Mouse (Mus musculus): Measurements from ENCODE around the gene Hat1.
A peak's percentile ranks its signal among the peaks of the same experiment; 100 is the strongest.

Gene Hat1

DNA sequence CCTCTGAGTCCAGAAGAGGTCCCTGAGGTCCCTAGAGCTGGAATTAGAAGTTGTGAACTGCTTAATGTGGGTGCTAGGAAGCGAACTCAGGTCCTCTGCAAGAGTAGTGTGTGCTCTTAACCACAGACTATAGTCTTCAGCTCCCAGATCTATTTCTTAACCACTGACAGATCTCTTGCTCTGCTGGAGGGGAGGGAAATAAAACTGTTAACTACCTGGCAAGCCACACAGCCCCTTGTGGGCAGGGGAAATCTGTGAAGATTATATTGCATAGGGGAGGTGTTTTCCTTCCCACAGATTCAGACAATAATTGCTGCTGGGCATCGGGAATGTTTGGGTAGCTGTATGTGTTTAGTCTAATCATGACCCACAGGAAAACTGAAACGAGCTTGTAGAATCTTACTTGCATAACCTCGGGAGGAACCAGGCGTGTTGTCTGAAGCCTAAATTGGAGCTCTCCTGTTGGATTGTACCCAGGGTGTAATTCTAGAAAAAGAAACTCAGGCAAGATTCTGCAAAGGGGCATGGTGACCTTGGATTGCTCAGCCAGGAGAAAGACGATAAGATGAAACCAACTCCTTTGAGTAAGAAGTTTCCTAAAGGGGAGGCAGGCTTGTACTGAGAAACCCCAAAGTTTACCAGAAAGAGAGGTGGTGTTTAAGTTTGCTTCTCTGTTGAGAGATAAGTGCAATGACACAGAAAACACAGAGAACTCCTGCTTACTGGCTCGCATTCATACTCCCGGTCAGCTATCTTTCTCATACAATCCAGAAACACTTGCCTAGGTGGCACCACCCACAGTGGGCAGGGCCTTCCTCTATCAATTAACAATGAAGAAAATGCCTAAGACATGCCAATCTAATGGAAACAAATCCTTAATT is 14.2 kb upstream of the Hat1 start:
- DNase-seq (ENCODE audit: inconsistent age in 2 of 2, low spot score in 1 of 2) = peak in 1 of 2 experiments; percentile 70

DNA sequence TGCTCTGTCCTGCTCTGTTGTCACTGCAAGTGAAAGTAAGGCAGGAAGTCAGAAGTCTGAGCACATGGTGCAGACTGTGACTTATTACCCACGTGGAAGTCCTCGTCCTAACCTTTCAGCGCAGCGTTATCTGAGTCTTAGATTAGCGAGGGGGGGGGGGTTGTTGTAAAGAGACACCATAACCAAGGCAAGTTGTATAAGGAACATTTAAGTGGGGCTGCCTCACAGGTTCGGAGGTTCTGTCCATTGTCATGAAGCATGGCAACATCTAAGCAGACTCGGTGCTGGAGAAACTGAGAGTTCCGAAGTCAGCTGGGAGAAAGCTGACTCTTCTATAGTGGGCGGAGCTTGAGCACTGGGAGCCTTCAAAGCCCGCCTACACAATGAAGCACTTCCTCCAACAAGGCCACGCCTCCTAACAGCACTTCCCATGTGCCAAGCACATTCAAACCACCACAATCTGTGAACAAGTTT is 12.3 kb upstream of the Hat1 start:
- DNase-seq (ENCODE audit: inconsistent age in 2 of 2, low spot score in 1 of 2) = no peak

DNA sequence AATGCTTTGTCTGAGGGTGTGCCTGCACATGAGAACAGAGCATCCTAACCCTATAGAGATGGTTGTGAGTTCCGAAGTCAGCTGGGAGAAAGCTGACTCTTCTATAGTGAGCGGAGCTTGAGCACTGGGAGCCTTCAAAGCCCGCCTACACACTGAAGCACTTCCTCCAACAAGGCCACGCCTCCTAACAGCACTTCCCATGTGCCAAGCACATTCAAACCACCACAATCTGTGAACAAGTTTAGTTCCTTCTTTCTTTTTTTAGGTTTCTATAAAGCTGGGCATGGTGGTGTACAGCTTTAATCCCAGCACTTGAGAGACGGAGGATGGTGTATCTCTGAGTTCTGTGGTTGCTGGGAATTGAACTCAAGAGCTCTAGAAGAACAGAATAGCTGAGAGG is 11.3 kb upstream of the Hat1 start:
- no peak for DNase-seq (ENCODE audit: inconsistent age in 2 of 2, low spot score in 1 of 2)

DNA sequence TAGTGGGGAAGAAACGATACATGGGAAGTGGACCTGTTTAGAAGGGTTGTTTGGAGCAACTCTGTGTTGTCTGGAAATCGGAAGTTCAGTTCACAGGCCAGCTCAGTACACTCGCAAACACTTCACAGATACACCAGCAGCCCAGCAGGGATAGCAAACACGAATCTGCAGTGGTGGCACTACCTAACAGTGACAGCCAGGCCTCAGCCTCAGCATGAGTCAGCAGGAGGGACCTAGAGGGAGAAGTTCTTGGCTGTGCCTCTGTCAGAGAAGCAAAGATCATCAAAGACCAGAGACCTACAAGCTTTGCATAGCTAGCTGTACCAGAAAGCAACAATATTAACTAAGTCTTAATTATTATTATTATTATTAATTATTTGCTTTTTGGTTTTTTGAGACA is 6.8 kb upstream of the Hat1 start:
- no peak for DNase-seq (ENCODE audit: inconsistent age in 2 of 2, low spot score in 1 of 2)

DNA sequence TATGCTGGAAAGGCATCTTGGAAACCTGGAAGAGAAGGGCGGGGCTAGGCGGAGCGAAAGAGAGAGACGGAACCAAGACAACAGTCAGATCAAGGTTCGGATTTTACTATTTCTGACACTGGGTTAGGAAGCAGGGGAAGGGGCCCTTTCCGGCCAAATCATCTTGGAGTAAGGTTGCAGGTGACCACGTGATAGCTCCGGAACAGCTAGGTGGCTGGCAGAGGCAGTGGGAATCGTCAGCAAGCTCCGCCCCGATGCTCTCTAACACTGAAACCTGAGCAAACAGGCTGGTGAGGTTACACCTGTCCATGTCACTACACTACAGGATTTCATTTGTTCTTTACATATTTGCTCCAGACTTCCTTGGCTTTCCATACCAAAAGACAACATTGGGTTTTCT is 4.9 kb upstream of the Hat1 start:
- DNase-seq (ENCODE audit: inconsistent age in 2 of 2, low spot score in 1 of 2) = no peak

DNA sequence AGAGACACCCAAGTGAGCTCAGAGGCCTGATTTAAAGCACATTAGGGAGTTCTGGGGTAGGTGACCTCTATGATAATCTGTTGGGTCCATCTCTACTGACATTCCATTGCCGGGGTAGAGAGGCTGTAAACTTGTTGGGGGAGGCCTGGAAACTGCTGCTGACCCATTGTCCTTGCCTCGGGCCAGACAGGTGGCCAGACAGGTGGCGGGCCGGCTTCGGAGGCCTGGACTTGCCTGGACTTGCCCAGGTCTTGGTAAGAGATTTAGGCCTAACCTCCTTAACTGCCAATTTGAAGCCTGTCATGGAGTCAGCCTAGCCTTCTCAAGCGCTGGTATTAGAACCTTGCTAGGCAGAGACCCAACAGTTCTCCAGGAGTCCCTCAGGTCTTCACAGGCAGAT is 992 bp upstream of the Hat1 start:
- peak in 1 of 2 experiments; percentile 24 for DNase-seq (ENCODE audit: inconsistent age in 2 of 2, low spot score in 1 of 2)

DNA sequence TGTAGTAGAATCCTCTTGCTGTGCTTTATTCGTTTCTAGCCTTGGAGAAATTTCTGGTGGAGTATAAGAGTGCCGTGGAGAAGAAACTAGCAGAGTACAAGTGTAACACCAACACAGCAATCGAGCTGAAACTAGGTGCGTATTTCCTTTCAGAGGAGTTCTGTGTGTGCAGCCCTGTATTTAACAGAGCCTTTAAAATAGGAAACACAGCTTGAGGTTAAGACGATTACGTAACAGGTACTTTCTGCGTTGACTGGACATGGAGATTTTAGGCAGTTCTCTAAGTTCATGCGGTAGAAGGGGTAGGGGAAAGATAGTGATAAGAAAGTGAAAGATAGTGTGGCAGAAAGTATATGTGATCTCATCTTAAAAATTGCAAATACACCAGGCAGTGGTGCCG is 1.1 kb downstream of the Hat1 start:
- DNase-seq (ENCODE audit: inconsistent age in 2 of 2, low spot score in 1 of 2) = no peak

DNA sequence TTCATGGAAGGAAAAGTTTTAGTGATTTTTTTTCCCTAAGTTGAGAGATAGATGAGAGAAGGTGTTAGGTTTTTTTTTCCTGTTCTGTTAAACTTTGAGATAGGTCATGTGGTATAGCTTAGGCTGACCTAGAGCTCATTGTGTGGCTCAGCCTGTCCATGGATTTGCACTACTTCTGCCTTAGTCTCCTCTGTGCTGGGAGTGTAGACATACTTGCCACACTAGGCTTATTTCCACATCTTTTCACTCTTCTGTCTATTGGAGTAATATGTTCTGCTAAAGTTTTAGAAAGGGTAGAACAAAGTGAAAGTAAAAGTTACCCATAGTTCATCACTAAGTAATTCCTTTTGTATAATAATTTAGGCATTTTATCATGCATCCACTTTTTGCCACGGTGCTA is 16.9 kb downstream of the Hat1 start:
- no peak for DNase-seq (ENCODE audit: inconsistent age in 2 of 2, low spot score in 1 of 2)

DNA sequence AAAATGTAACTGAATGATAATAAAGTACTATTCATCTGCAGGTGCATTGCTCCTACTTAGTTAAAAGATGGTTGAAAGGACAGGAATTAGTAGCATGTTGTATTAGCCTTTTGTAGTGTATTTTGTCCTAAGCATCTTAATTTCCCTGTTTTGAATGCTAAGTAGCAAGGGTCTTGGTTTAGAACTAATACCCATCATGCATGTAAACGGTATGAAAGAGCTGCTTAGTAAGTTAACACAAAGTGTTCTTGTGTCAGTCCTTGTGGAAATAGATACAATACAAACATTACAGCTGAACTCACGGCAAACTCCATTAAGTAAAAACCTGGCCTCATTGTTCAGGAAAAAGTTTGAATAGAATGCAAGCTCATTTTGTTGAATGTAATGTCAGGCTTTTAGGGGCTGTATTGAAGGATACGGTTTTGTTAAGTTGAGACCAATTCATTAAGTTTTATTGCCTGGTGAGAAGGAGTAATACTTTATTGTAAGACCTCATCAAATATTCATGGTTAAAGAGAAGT is 30.1 kb downstream of the Hat1 start:
- no peak for DNase-seq (ENCODE audit: inconsistent age in 2 of 2, low spot score in 1 of 2)

DNA sequence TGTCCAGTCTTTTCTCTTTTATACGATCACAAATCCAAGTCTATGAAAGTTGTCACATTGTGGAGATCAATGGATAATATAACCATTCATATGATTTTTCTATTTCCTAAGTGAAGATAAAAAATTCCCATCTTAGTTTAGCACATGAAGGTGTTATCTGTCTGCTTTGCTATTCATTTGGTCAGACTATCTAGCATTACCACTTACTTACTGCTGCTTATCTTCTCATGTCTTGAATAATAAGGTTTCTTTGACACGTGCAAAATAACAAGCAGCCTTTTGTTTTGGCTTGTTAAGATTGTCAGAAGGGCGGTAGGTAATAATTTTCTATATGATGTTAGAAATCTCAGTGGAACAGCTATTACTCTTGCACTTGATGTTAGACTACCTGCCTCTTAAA is 30.6 kb downstream of the Hat1 start:
- DNase-seq (ENCODE audit: inconsistent age in 2 of 2, low spot score in 1 of 2) = no peak

DNA sequence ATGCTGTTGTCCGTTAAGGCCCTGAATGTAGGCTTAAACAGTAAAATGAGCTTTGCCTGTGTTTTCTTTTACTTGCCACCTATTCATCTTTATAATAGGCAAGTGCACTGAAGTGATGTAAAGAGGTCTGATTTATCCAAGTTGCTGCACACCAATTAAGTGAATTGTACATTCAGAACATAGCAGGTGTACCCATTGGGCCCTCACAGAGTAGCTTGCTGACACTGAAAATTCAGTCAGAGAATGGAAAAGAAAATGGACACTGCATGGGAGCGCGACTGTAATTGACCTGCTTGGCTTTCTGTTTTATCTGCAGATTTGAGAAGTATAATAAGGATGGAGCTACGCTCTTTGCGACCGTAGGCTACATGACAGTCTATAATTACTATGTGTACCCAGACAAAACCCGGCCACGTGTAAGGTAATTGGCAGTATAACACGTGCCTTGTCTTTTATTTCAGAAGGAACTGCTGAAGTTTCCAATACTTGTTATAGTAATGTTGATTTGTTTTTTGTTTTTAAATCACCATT is 32.2 kb downstream of the Hat1 start:
- no peak for DNase-seq (ENCODE audit: inconsistent age in 2 of 2, low spot score in 1 of 2)

DNA sequence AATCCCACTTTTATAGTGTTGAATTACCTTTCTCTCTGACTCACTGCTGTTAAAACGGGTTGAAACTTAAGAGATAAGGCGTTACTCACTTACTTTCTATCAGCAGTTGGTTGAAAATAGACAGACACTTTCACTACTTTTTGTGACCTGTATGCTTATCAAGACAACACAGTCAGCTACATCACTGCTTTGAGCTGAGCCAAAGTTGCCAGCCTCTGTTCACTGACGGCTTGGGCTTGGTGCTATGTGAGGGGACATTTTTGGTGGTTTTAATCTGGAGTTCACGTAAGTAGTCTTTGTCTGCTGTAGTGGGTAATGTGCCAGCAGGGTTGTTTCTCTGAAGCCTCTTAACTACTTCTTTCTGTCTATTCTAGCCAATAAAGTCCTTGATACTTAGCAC is 35.8 kb downstream of the Hat1 start:
- no peak for DNase-seq (ENCODE audit: inconsistent age in 2 of 2, low spot score in 1 of 2)

DNA sequence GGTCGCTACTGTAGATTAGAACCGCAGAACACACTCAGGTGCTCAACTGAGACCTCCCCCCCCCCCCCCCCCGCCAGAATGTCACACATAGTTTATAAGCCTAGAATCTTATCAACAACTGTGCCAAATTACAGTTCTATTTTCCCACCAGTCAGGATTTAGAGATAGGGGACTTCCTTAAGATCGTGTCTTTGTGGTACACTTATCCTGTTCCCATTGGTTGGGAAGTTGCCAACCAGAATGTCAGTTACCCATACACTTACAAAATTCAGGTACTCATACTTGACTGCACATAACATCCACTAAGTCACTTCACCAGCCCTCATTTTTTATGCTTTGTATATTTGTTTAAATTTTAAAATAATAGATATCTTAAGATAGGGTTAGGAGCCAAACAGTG is 46.7 kb downstream of the Hat1 start:
- DNase-seq (ENCODE audit: inconsistent age in 2 of 2, low spot score in 1 of 2) = no peak

DNA sequence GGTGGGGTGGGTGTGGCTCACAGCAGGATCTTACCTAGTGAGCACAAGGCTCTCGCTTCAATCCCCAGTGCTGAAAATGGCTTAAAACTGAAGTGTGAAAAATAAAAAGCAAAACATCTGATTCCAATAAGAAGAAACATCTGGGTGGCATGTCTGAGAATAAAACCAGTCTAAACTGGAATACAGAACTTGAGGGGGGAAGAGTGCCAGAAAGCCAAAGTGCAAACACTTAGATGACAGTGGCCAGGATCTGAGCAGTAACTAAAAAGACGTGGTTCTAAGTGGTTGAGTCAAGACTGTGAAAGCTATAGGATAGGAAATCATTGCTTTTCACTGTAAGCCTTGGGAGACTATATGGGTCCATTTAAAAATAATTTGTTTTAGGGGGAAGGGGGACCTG is 54.6 kb downstream of the Hat1 start:
- no peak for DNase-seq (ENCODE audit: inconsistent age in 2 of 2, low spot score in 1 of 2)

DNA sequence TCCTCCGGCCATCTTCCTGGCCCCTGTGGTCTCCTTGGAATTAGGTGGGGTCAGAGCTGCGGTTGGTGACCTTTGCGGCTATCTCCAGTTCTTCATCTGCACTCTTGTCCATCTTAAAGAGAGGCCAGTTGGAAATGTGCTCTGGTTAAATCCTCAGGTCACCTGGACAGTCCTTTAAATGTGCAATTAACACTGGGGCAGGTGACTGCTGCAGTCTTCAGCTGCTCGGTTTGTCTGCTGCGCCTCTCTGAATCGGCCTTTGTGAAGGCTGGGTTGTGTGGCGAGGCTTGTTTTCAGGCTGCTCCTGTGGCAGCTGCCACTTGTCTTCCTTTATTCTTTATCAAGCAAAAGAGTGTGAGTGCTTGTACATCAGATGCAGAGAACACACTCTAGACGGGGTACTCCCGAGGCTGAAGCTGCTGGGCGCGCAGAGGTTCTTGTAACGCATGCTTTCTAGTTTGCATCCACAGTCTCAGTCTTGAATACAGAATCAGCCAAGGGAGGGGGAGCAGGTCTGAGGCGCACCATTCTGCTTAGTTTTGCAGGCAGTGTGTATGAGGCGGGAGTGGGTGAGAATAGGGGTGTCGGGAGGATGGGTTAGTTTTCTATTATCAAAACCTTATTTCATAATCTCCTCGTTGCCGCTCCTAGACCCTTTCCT is 56.9 kb downstream of the Hat1 start:
- DNase-seq (ENCODE audit: inconsistent age in 2 of 2, low spot score in 1 of 2) = no peak

DNA sequence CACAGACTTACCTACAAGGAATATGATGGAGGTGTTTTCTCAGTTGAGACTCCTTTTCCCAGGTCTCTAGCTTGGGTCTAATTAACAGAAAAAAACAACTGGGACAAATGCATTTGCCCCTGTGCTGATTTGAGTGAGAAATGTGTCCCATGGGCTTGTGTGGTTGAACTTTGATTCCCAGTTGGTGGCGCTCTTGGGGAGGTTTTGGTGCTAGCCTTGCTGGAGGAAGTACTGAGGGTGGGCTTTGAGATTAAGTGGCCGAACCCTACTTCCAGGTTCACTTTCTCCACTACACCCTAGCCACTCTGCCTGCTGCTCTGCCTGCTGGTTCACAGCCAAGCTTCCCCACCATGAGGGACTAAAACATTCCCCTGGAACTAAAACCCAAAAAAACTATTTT is 60.8 kb downstream of the Hat1 start:
- DNase-seq (ENCODE audit: inconsistent age in 2 of 2, low spot score in 1 of 2) = no peak

DNA sequence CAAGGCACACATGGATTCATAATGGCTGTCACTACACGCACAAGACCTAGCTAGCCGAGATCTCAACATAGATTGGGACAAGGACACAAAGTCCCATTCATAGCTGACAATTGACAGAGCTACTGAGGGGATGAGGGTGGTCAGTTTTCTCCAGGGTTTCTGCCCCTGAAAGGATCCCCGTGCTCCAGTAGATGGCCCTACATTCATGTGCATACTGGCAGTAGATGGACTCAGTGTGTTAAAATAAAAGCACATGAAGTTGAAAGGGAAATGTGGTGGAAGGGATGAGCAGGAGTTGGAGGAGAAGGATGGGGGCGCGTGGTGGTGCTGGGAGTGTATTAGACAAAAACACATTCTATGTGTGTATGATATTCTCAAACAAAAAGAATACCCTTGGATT is 63.0 kb downstream of the Hat1 start:
- DNase-seq (ENCODE audit: inconsistent age in 2 of 2, low spot score in 1 of 2) = no peak

DNA sequence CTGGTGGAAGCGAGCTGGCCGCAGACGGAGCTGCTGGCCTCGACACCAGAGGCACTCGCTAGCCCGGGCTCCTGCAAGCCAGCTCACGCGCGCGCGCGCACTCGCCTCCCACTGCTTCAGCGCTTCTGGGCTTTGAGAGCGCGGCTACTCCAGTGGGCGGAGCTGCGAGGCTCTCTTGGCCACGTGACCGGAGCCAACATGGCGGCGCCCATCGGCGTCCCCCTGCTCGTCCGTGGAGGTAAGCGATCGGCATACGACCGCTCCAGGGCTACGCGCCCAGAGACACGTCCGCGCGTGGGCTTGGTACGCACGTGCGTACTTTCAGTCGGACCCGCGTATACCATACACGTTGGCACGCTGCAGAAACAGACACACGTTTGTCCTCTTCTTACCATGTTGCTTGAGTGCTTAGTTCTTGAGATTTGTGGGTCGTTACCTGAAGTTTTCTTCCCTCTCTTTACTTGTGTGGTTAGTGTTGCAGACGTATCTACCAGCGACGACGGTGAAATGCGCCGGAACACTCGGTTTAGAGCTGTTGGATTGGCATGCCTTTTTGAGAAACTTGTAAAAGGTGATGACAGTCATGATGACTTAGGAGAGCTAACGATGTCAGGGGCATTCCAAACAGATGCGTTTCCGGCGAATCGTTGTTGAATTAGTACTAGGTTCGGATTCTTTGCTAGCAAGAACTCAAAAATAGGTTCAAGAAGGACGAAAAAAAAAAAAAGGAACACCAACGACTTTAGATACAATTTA is 64.6 kb downstream of the Hat1 start, which contains the start of gene Metap1d:
Gene Metap1d (plus strand): TSS at position 116 of the 756 bp plus-strand sequence.
- peak; percentile 94 to 97 for DNase-seq (ENCODE audit: inconsistent age in 2 of 2, low spot score in 1 of 2)

DNA sequence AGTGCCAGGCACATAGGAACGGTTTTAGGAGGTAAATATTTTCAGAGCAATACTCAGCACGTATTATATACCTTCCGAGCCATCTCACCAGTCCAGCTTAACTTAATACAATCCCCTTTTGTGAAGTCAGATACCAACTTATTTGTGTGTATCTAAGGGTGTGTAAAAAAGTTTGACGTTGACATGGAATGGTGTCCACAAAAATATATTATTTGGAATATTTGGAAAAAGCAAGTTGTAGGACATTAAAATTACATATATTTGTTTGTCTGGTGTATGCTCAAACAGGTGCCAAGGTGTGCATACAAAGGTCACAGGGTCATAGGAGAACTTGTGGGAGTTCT is 65.1 kb downstream of the Hat1 start:
- no peak for DNase-seq (ENCODE audit: inconsistent age in 2 of 2, low spot score in 1 of 2)

DNA sequence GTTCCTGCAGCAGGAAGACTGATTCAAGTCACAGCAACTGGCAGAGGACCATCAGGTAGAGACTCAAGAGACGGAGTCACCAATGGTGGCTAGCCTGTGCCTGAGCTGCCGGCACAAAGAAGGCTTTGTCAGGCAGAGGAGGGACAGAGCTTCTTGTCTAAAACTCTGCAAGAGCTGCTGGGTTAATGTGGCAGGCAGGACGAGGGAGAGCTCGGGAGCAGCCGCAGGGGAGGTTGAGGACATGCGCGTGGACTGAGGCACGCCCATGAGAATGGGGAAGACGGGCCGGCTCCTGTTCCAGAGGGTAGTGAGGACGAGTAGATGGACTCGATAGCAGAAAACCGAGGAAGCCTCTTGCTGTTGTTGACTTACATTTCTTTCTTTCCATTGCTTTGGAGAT is 69.9 kb downstream of the Hat1 start:
- no peak for DNase-seq (ENCODE audit: inconsistent age in 2 of 2, low spot score in 1 of 2)

DNA sequence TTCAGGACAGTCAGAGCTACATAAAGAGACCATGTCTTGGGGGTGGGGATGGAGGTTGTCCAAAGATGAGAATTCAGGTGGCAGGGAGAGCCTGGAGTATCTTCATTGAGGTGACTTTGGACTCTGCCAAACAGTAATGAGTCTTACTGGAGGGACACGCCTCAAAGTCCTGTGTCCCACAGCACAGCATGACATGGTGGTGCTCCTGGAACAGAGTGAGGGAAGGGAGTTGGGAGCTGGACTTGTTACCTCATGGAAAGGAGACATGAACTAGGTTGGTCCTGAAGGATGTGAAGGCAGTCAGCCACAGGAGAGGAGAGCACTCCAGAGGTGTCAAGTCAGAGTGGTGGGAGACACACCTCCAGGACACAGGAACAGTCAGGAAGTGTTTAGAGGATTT is 70.9 kb downstream of the Hat1 start:
- no peak for DNase-seq (ENCODE audit: inconsistent age in 2 of 2, low spot score in 1 of 2)
